Mouse (Mus musculus) testis, adult 2 months (tissue): ENCODE measurements at regions not wholly inside any gene's neighbourhood (a gene's known extent, or its start where the extent isn't known, plus 50 kb on each side); places are given as distances from the start of the nearest gene placed in this dataset.

Experiments used
- CTCF ChIP-seq: fragments of 200-500 bp; IDR thresholded peaks from 2 replicates; pipeline ENCODE4 v1.5.1; 2012; ENCODE audit warnings: low read depth, mild to moderate bottlenecking, inconsistent platforms, low read length, moderate library complexity; ENCODE audit not compliant: control insufficient read depth, insufficient read depth, insufficient replicate concordance
- POLR2A ChIP-seq: fragments of 200-500 bp; IDR thresholded peaks from 2 replicates; pipeline ENCODE4 v1.6.1; 2012; ENCODE audit warnings: low read depth, mild to moderate bottlenecking, inconsistent platforms, low read length, moderate library complexity; ENCODE audit not compliant: control insufficient read depth

- TF ChIP-seq CTCF (no peak), POLR2A (no peak)
These were observed 97.1 kb upstream of the Ipo5 start for GRCm38 (mm10) chr14:120813938-120814337.
